Mouse (Mus musculus) kidney, adult 9 months (tissue): ENCODE measurements around the gene Cdkl5.
"Not testable (repeated sequence)": the region's sequence is repeated elsewhere in the genome, so short reads cannot be mapped to it uniquely, and the experiment has no call there.

ENCODE experiments used
- DNase-seq: peaks from one replicate; pipeline ENCODE4 v3.0.0; 2022

Cdkl5 gene

GRCm38 (mm10) chrX:160906477-160906876 is 88.0 kb downstream of the Cdkl5 start:
- no peak for DNase-seq

GRCm38 (mm10) chrX:160905913-160906312 is 88.6 kb downstream of the Cdkl5 start:
- no peak for DNase-seq

GRCm38 (mm10) chrX:160905041-160905678 is 89.3 kb downstream of the Cdkl5 start:
- no peak for DNase-seq

GRCm38 (mm10) chrX:160901118-160901517 is 93.4 kb downstream of the Cdkl5 start:
- DNase-seq: no peak

- DNase-seq: no peak
Observed at GRCm38 (mm10) chrX:160892077-160892476, 102.4 kb downstream of the Cdkl5 start.

GRCm38 (mm10) chrX:160886301-160886700 is 108.2 kb downstream of the Cdkl5 start:
- DNase-seq: no peak

GRCm38 (mm10) chrX:160866576-160866975 is 127.9 kb downstream of the Cdkl5 start:
- no peak for DNase-seq

GRCm38 (mm10) chrX:160865022-160865421 is 129.5 kb downstream of the Cdkl5 start:
- peak; percentile 15 for DNase-seq

GRCm38 (mm10) chrX:160863689-160864383 is 130.7 kb downstream of the Cdkl5 start:
- DNase-seq: no peak

- no peak for DNase-seq
Observed at GRCm38 (mm10) chrX:160808226-160808625, 186.3 kb downstream of the Cdkl5 start.

GRCm38 (mm10) chrX:160804409-160805150 is 189.9 kb downstream of the Cdkl5 start:
- peak; percentile 14 for DNase-seq

GRCm38 (mm10) chrX:160794920-160795319 is 199.6 kb downstream of the Cdkl5 start:
- DNase-seq: no peak

- DNase-seq: no peak
Observed at GRCm38 (mm10) chrX:160782276-160782675, 212.2 kb downstream of the Cdkl5 start.

GRCm38 (mm10) chrX:160773033-160773432 is 221.5 kb downstream of the Cdkl5 start:
- no peak for DNase-seq

GRCm38 (mm10) chrX:160769622-160770021 is 224.9 kb downstream of the Cdkl5 start:
- not testable (repeated sequence) for DNase-seq

GRCm38 (mm10) chrX:160767713-160768112 is 226.8 kb downstream of the Cdkl5 start, which contains the start of gene Rs1:
TSS of gene Rs1 (plus strand) at chrX:160768013.
- no peak for DNase-seq

GRCm38 (mm10) chrX:160766233-160766616 is 228.3 kb downstream of the Cdkl5 start:
- no peak for DNase-seq

GRCm38 (mm10) chrX:160765389-160766232 is 228.9 kb downstream of the Cdkl5 start:
- DNase-seq: peak; percentile 95

- DNase-seq: no peak
Observed at GRCm38 (mm10) chrX:160750808-160751207, 243.7 kb downstream of the Cdkl5 start.

GRCm38 (mm10) chrX:160748653-160749052 is 245.9 kb downstream of the Cdkl5 start:
- no peak for DNase-seq

- DNase-seq: no peak
Observed at GRCm38 (mm10) chrX:160745399-160745798, 249.1 kb downstream of the Cdkl5 start.

- DNase-seq: no peak
Observed at GRCm38 (mm10) chrX:160735650-160736049, 258.9 kb downstream of the Cdkl5 start, which contains the start of gene Ppef1. TSS of gene Ppef1 (minus strand) at chrX:160735765.
